Mouse (Mus musculus) megakaryocyte, embryonic 14.5 days (primary cell): ENCODE measurements around the gene Tnpo1.

Experiments used
- FLI1 ChIP-seq: IDR thresholded peaks from 2 replicates; pipeline ENCODE4 v1.6.1; 2012; ENCODE audit warnings: low read length, inconsistent platforms, mixed read lengths
- GATA1 ChIP-seq: IDR thresholded peaks from 3 replicates; pipeline ENCODE4 v1.6.1; 2012; ENCODE audit warnings: mixed read lengths, low read length, inconsistent platforms, borderline replicate concordance

DNA sequence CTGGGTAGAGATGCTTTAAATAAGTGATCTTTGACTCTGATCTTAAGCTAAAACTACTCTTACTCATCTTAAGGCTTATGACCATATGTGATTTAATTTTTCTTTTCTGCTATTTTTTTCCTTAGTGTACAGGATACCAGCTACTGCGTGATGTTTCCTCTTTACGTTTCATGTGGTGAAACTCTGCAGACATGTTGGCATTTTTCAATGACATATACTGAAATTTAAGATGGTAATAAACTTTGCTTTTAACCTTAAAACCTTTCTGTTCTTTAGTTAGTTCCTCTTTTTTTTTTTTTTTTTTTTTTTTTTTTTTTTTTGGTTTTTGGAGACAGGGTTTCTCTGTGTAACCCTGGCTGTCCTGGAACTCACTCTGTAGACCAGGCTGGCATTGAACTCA, 2.7 kb upstream of the Tnpo1 start:
- TF ChIP-seq GATA1 (no peak), FLI1 (no peak)
